Mouse (Mus musculus) urinary bladder, postnatal 0 days (tissue): ENCODE measurements around the gene Vmn1r193. TPM values are rescaled to one million over a fixed set of nuclear protein-coding genes. Genes with fewer than 3 reads are reported as not detected.

Source experiments
- microRNA-seq: library from miRNA; unstranded; fragments of <30 nt; microRNA quantifications from one replicate; pipeline ENCODE4, GENCODE M21; 2016
- polyA plus RNA-seq: library from polyadenylated mRNA; unstranded; fragments of >200 nt; fragmentation: Nextera tagmentation; extraction: Ambion mirVana; gene quantifications from 2 replicates; pipeline ENCODE4 v1.2.1, GENCODE M21; 2015

Gene Vmn1r193
- not detected in 2 replicates for polyA plus RNA-seq

DNA sequence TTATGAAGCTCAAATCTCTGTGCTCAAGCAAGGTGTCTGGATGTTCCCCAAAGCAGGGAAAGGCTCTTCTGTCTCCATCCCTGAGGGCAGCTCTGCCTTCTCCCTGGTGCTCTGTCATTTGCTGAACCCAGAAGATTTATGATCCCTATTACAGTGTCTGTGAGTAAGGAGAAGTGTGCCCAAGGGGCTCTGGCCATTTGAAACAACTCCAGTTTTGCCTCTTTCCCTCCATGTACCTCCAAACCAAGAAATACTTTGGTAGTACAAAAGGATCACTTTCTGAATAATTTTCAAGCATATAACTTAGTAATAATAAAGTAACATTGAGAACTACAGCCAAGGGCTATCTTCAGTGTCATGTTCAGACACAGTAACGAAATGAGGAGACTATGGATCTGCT, at the start of gene Vmn1r193:
Gene Vmn1r193, minus strand, starts transcription at position 101 of the 400 bp plus-strand sequence.

DNA sequence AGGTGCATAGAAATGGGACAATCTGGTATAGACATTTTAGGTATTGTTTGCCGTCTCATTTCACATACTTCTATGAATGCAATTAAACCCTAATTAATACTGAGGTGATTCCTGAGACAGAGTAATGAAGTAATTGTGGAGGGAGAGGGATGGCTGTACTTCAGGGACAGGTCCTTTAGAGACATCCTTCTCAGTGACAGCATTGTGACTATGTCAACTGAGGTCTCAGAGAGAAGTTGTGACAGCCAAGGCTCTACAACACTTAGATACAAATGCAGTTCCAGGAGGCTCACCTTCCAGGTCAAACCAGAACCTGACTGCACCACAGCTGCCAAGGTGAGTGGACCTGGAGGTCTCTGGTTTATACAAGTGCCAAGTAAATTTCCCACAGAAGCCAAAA, 47.3 kb upstream of the Vmn1r193 start, which contains the start of gene Vmn1r195:
Gene Vmn1r195, plus strand, starts transcription at position 301 of the 400 bp plus-strand sequence.

DNA sequence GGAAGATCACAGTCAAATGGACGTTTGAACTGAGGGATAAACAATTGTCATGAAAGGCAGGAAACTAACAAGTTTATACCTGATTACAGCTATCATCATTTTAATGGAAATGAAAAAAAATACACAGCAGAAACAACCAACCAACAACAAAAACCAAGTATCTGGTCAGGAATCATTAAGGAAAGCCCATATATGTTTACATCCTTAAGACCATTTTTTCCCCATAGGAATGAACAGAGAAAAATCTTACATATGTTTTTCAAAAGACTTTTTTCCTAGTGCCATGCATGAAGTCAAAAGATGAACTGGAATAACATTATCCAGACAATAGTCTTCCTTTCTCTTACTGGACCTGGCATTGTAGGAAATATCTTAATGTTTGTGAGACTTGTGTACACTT, 21.0 kb upstream of the Vmn1r193 start, which contains the start of gene Vmn1r194:
Gene Vmn1r194, plus strand, starts transcription at position 301 of the 400 bp plus-strand sequence.

DNA sequence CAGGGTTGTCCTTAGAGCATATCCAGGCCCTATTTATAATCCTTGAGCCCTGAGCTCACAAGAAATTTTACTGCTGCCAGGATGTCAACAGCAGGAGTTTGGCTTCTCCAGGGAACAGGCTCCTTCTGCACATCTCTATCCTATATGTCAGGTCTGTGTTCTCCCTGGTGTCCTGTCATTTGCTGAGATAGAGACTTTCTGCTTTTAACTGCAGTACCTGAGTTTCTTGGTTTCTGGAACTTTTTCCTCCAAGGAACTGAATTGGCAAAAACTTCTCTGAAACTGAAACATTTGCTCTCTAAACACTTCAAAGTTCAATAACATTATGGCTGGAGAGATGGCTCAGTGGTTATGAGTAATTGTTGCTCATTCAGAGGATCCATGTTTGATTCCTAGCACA, 31.9 kb downstream of the Vmn1r193 start, which contains the start of gene Vmn1r192:
Gene Vmn1r192, minus strand, starts transcription at position 101 of the 400 bp plus-strand sequence.

DNA sequence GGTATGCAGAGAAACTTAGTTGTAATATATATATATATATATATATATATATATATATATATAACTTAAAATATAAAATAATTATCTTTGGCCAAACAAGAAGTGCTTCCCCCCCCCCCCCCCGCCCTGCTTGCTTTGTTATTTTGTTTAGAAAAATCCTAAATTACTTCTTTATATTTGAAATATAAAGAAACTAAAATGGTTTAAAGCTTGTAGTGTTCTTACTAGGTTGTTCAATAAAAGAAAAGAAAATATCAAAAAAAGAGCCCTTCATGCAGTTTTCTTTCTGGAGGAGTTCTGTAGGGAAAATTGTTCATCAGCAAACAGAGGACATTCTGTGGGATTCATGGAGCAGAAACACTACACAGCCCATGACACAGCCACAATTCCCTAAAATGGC, 39.1 kb downstream of the Vmn1r193 start, which contains the start of gene Vmn1r191:
Gene Vmn1r191, minus strand, starts transcription at position 101 of the 400 bp plus-strand sequence.

Small RNAs within 50 kb of the gene (microRNA-seq; reads per million reads assigned to microRNA genes)
- gene Gm23282 (not detected), gene Gm25084 (not detected)

Other genes with a start within 250 kb of the Vmn1r193 start
- gene Pom121l2, start 242.0 kb downstream of the Vmn1r193 start, polyA plus RNA-seq: 0.17 TPM in 1 of 2 replicates, not detected in the other
- gene Prss16, start 213.4 kb downstream of the Vmn1r193 start, polyA plus RNA-seq: 0.35 and 0.80 TPM in 2 replicates
- gene Hist1h2ah, start 187.6 kb downstream of the Vmn1r193 start, polyA plus RNA-seq: 2.2 TPM in 1 of 2 replicates, not detected in the other
- 0.92 and 1.3 TPM in 2 replicates for gene Hist1h2bk, start 187.3 kb downstream of the Vmn1r193 start, polyA plus RNA-seq
- 4.6 and 7.5 TPM in 2 replicates for gene Hist1h4i, start 181.8 kb downstream of the Vmn1r193 start, polyA plus RNA-seq
- 8.4 and 8.8 TPM in 2 replicates for gene Hist1h2ag, start 180.2 kb downstream of the Vmn1r193 start, polyA plus RNA-seq
- gene Hist1h2bj, start 179.9 kb downstream of the Vmn1r193 start, polyA plus RNA-seq: 1.8 and 2.4 TPM in 2 replicates
- gene Vmn1r188, start 138.7 kb downstream of the Vmn1r193 start, polyA plus RNA-seq: not detected in 2 replicates
- gene Vmn1r189, start 117.3 kb downstream of the Vmn1r193 start, polyA plus RNA-seq: not detected in 2 replicates
- gene Vmn1r191, start 39.2 kb downstream of the Vmn1r193 start, polyA plus RNA-seq: not detected in 2 replicates
- gene Vmn1r192, start 32.0 kb downstream of the Vmn1r193 start, polyA plus RNA-seq: not detected in 2 replicates
- not detected in 2 replicates for gene Vmn1r194, start 21.1 kb upstream of the Vmn1r193 start, polyA plus RNA-seq
- not detected in 2 replicates for gene Vmn1r195, start 47.4 kb upstream of the Vmn1r193 start, polyA plus RNA-seq
- not detected in 2 replicates for gene Vmn1r196, start 66.8 kb upstream of the Vmn1r193 start, polyA plus RNA-seq
- not detected in 2 replicates for gene Vmn1r197, start 101.4 kb upstream of the Vmn1r193 start, polyA plus RNA-seq
- not detected in 2 replicates for gene Vmn1r198, start 127.2 kb upstream of the Vmn1r193 start, polyA plus RNA-seq
- gene Vmn1r199, start 156.7 kb upstream of the Vmn1r193 start, polyA plus RNA-seq: not detected in 2 replicates
- gene Vmn1r200, start 167.2 kb upstream of the Vmn1r193 start, polyA plus RNA-seq: not detected in 2 replicates
- gene Vmn1r201, start 248.8 kb upstream of the Vmn1r193 start, polyA plus RNA-seq: not detected in 2 replicates